Mouse (Mus musculus): ENCODE measurements around the gene Thra.
A peak's percentile ranks its signal among the peaks of the same experiment; 100 is the strongest.

GRCm38 (mm10) chr11:98738428-98738911, 2.0 kb upstream of the Thra start:
- peak; percentile 48; the same call in 1 of the 2 replicates for TF ChIP-seq POLR2A (IDR thresholded peaks at IDR 0.05; ENCODE audit: extremely low read depth, insufficient read depth, low read length)
- no peak for TF ChIP-seq CTCF (IDR thresholded peaks at IDR 0.05; ENCODE audit: extremely low read depth, insufficient read depth, low read length)

Measured in cortical plate, adult 2 months (tissue).